Mouse (Mus musculus) kidney, adult 2 months (tissue): ENCODE measurements at regions not wholly inside any gene's neighbourhood (a gene's known extent, or its start where the extent isn't known, plus 50 kb on each side); places are given as distances from the start of the nearest gene placed in this dataset.

Source experiments
- DNase-seq: peaks from one replicate; pipeline ENCODE4 v3.0.0; 2021
- H3K27ac ChIP-seq: fragments of 200-500 bp; 2 replicates; pipeline ENCODE4 v1.5.1; 2012; ENCODE audit warnings: low read depth, low read length, control low read depth, inconsistent platforms; ENCODE audit not compliant: insufficient read depth
- H3K27me3 ChIP-seq: fragments of 200-500 bp; replicated peaks from 2 replicates; pipeline ENCODE4 v1.6.1; 2012; ENCODE audit warnings: mild to moderate bottlenecking, moderate library complexity, low read length, inconsistent platforms; ENCODE audit not compliant: control insufficient read depth, insufficient read depth
- H3K36me3 ChIP-seq: fragments of 200-500 bp; 2 replicates; pipeline ENCODE4 v1.6.1; 2012; ENCODE audit warnings: mild to moderate bottlenecking, moderate library complexity, low read length, inconsistent platforms; ENCODE audit not compliant: control insufficient read depth, insufficient read depth
- H3K4me1 ChIP-seq: fragments of 200-500 bp; 2 replicates; pipeline ENCODE4 v1.6.1; 2011; ENCODE audit warnings: low read length; ENCODE audit not compliant: control insufficient read depth, insufficient read depth
- H3K4me3 ChIP-seq: fragments of 200-500 bp; 2 replicates; pipeline ENCODE4 v1.5.1; 2011; ENCODE audit warnings: mild to moderate bottlenecking, low read depth, low read length, control low read depth; ENCODE audit not compliant: insufficient read depth
- CTCF ChIP-seq: fragments of 200-500 bp; conservative IDR thresholded peaks from 2 replicates; pipeline ENCODE4 v1.5.1; 2011; ENCODE audit warnings: low read depth, mild to moderate bottlenecking, control low read depth, low read length, moderate library complexity, mixed read lengths; ENCODE audit not compliant: insufficient read depth, insufficient read length
- POLR2A ChIP-seq: fragments of 200-500 bp; IDR thresholded peaks from one replicate; pipeline ENCODE4 v1.6.1; 2011; ENCODE audit warnings: low read depth, low read length, control low read depth
- WGBS: fragments of 180-500 bp; shearing (Covaris S2); methylation state at CpG from one replicate; pipeline ENCODE4 v1.1.7; 2018; 5-methylcytosine and 5-hydroxymethylcytosine counted together

- H3K27ac ChIP-seq, result no peak overlapping the region
- no peaks in the 10 kb centered on the region for H3K36me3 ChIP-seq
- H3K27me3 ChIP-seq, result no peaks in the 10 kb centered on the region
- no peak overlapping the region for H3K4me3 ChIP-seq
- DNase-seq, result no peak
- 94% methylated on average over 6 of the region's 6 CpGs for WGBS
- TF ChIP-seq CTCF (no peak), POLR2A (no peak)
- no peaks in the 10 kb centered on the region for H3K4me1 ChIP-seq
Observed at GRCm38 (mm10) chr8:104009306-104009705, 92.1 kb upstream of the Cdh5 start.

GRCm38 (mm10) chr8:104022231-104022630, 79.2 kb upstream of the Cdh5 start:
- DNase-seq, result no peak
- TF ChIP-seq CTCF, result no peak
- no peak for TF ChIP-seq POLR2A
- H3K27ac ChIP-seq, result no peak overlapping the region
- H3K4me1 ChIP-seq, result no peaks in the 10 kb centered on the region
- no peaks in the 10 kb centered on the region for H3K36me3 ChIP-seq
- no peak overlapping the region for H3K4me3 ChIP-seq
- 64% methylated on average over 7 of the region's 7 CpGs for WGBS
- H3K27me3 ChIP-seq, result no peaks in the 10 kb centered on the region

GRCm38 (mm10) chr8:104022691-104023509, 78.5 kb upstream of the Cdh5 start:
- no peak for DNase-seq
- 55% methylated on average over 9 of the region's 9 CpGs for WGBS
- no peak overlapping the region for H3K27ac ChIP-seq
- TF ChIP-seq POLR2A (no peak), CTCF (no peak)
- H3K27me3 ChIP-seq, result no peaks in the 10 kb centered on the region
- no peaks in the 10 kb centered on the region for H3K36me3 ChIP-seq
- H3K4me1 ChIP-seq, result no peaks in the 10 kb centered on the region
- no peak overlapping the region for H3K4me3 ChIP-seq

- TF ChIP-seq CTCF (peak; percentile 54), POLR2A (no peak)
- H3K36me3 ChIP-seq, result no peaks in the 10 kb centered on the region
- DNase-seq, result peak; percentile 18
- WGBS, result 78% methylated on average over 11 of the region's 11 CpGs
- no peak overlapping the region for H3K27ac ChIP-seq
- H3K4me3 ChIP-seq, result no peak overlapping the region
- H3K27me3 ChIP-seq, result no peaks in the 10 kb centered on the region
- H3K4me1 ChIP-seq, result no peaks in the 10 kb centered on the region
Observed at GRCm38 (mm10) chr8:104027161-104027821, 74.1 kb upstream of the Cdh5 start.

- Histone ChIP-seq H3K4me1 (no peaks in the 10 kb centered on the region), H3K27me3 (no peaks in the 10 kb centered on the region), H3K4me3 (no peak overlapping the region), H3K27ac (no peak overlapping the region), H3K36me3 (no peaks in the 10 kb centered on the region)
- peak; percentile 67 for DNase-seq
- 1% methylated on average over 22 of the region's 22 CpGs for WGBS
- TF ChIP-seq CTCF (peak; percentile 91), POLR2A (no peak)
Observed at GRCm38 (mm10) chr8:104028626-104029025, 72.8 kb upstream of the Cdh5 start.

GRCm38 (mm10) chr8:104032179-104032578, 69.2 kb upstream of the Cdh5 start:
- Histone ChIP-seq H3K27me3 (no peaks in the 10 kb centered on the region), H3K27ac (no peak overlapping the region), H3K4me1 (no peaks in the 10 kb centered on the region), H3K4me3 (no peak overlapping the region), H3K36me3 (no peaks in the 10 kb centered on the region)
- TF ChIP-seq POLR2A, result no peak
- TF ChIP-seq CTCF, result peak; percentile 20; the same call in 1 of the 2 replicates
- peak; percentile 42 for DNase-seq
- WGBS, result 88% methylated on average over 2 of the region's 2 CpGs

- 66% methylated on average over 2 of the region's 2 CpGs for WGBS
- H3K27me3 ChIP-seq, result no peaks in the 10 kb centered on the region
- TF ChIP-seq POLR2A (no peak), CTCF (0 out of 2 replicates have a peak, but pooled peaks have one; percentile 14)
- no peak for DNase-seq
- H3K4me3 ChIP-seq, result no peak overlapping the region
- no peaks in the 10 kb centered on the region for H3K4me1 ChIP-seq
- H3K27ac ChIP-seq, result no peak overlapping the region
- H3K36me3 ChIP-seq, result no peaks in the 10 kb centered on the region
Observed at GRCm38 (mm10) chr8:104033148-104033547, 68.3 kb upstream of the Cdh5 start.
